Mouse (Mus musculus) CH12.LX (cell line): ENCODE measurements around the gene Nfx1. TPM values are rescaled to one million over a fixed set of nuclear protein-coding genes. Genes with fewer than 3 reads are reported as not detected.

Experiments
- DNase-seq: peaks from one replicate; pipeline ENCODE4 v3.0.0-alpha.2; 2013; ENCODE audit errors: extremely low read depth
- H3K27ac ChIP-seq: 2 replicates; pipeline ENCODE4 v1.5.1; 2012; ENCODE audit warnings: low read depth, mild to moderate bottlenecking, control low read depth, moderate library complexity; ENCODE audit not compliant: insufficient read depth
- H3K27me3 ChIP-seq: replicated peaks from 2 replicates; pipeline ENCODE3; 2012; ENCODE audit warnings: inconsistent platforms
- H3K36me3 ChIP-seq, 2 experiments: replicated peaks in 1 of 2; 2 replicates each; pipeline versions ENCODE3 to v1.6.1; 2012; ENCODE audit warnings: inconsistent platforms in 1 of 2, low read length in 1 of 2, mild to moderate bottlenecking in 1 of 2, mixed read lengths in 1 of 2, moderate library complexity in 1 of 2; ENCODE audit not compliant: control insufficient read depth in 1 of 2, insufficient read depth in 1 of 2
- H3K4me1 ChIP-seq, 2 experiments: 2 replicates each; pipeline ENCODE4 v1.6.1; 2012; ENCODE audit warnings: inconsistent platforms in 1 of 2, moderate library complexity in 1 of 2; ENCODE audit not compliant: insufficient read depth in 2 of 2, control insufficient read depth in 1 of 2
- H3K4me2 ChIP-seq: 2 replicates; pipeline ENCODE4 v1.6.1; 2012; ENCODE audit warnings: low read depth, mild to moderate bottlenecking, control low read depth; ENCODE audit not compliant: poor library complexity, insufficient read depth, severe bottlenecking
- H3K4me3 ChIP-seq, 3 experiments: fragments of 150-350 bp in 1 of 3; sonication (generic) in 1 of 3; replicated peaks in 1 of 3; 2 replicates each; pipeline versions ENCODE3 to v1.5.1; 2011 to 2012; ENCODE audit warnings: low read depth in 2 of 3, low read length in 2 of 3, mild to moderate bottlenecking in 2 of 3, moderate library complexity in 2 of 3, control low read depth in 1 of 3, improper control_type of control experiment in 1 of 3, inconsistent platforms in 1 of 3, mixed read lengths in 1 of 3; ENCODE audit not compliant: poor library complexity in 1 of 3
- H3K79me2 ChIP-seq: replicated peaks from 2 replicates; pipeline ENCODE4 v1.6.1; 2012; ENCODE audit warnings: mild to moderate bottlenecking, moderate library complexity; ENCODE audit not compliant: control insufficient read depth, poor library complexity, insufficient read depth, severe bottlenecking; ENCODE audit errors: extremely low read depth
- H3K9ac ChIP-seq: 2 replicates; pipeline ENCODE4 v1.6.1; 2012; ENCODE audit warnings: low read depth, mild to moderate bottlenecking, control low read depth, moderate library complexity; ENCODE audit not compliant: insufficient read depth
- H3K9me3 ChIP-seq: replicated peaks from 2 replicates; pipeline ENCODE3; 2012; ENCODE audit warnings: low read length, inconsistent platforms, mixed read lengths
- BHLHE40 ChIP-seq: IDR thresholded peaks from 2 replicates; pipeline ENCODE4 v1.6.1; 2011; ENCODE audit warnings: mild to moderate bottlenecking, low read depth, low read length, improper control_type of control experiment
- CHD1 ChIP-seq: IDR thresholded peaks from 2 replicates; pipeline ENCODE4 v1.6.1; 2012; ENCODE audit warnings: low read depth, low read length, improper control_type of control experiment, inconsistent platforms
- CHD2 ChIP-seq: IDR thresholded peaks from 2 replicates; pipeline ENCODE4 v1.6.1; 2011; ENCODE audit warnings: low read length, improper control_type of control experiment
- E2F4 ChIP-seq: IDR thresholded peaks from 2 replicates; pipeline ENCODE4 v1.6.1; 2011; ENCODE audit warnings: low read depth, low read length, improper control_type of control experiment; ENCODE audit not compliant: insufficient replicate concordance
- ELF1 ChIP-seq: IDR thresholded peaks from 2 replicates; pipeline ENCODE4 v1.6.1; 2014; ENCODE audit warnings: low read depth, mild to moderate bottlenecking, inconsistent platforms, low read length, improper control_type of control experiment
- EP300 ChIP-seq: IDR thresholded peaks from 2 replicates; pipeline ENCODE4 v1.6.1; 2011; ENCODE audit warnings: low read length, improper control_type of control experiment
- GABPA ChIP-seq: IDR thresholded peaks from 2 replicates; pipeline ENCODE4 v1.6.1; 2012; ENCODE audit warnings: low read depth, low read length, improper control_type of control experiment, inconsistent platforms; ENCODE audit not compliant: insufficient replicate concordance
- IRF4 ChIP-seq: IDR thresholded peaks from 2 replicates; pipeline ENCODE4 v1.6.1; 2014; ENCODE audit warnings: low read depth, mild to moderate bottlenecking, inconsistent platforms, low read length, improper control_type of control experiment
- KAT2A ChIP-seq: IDR thresholded peaks from 2 replicates; pipeline ENCODE4 v1.6.1; 2012; ENCODE audit warnings: low read length, improper control_type of control experiment, inconsistent platforms; ENCODE audit not compliant: insufficient replicate concordance
- MAFK ChIP-seq: IDR thresholded peaks from 2 replicates; pipeline ENCODE4 v1.6.1; 2011; ENCODE audit warnings: low read length, improper control_type of control experiment; ENCODE audit not compliant: insufficient replicate concordance
- MAX ChIP-seq: IDR thresholded peaks from 2 replicates; pipeline ENCODE4 v1.6.1; 2011; ENCODE audit warnings: low read length, improper control_type of control experiment
- MAZ ChIP-seq: IDR thresholded peaks from 2 replicates; pipeline ENCODE4 v1.6.1; 2012; ENCODE audit warnings: low read depth, mild to moderate bottlenecking, inconsistent platforms, low read length, improper control_type of control experiment, moderate library complexity
- MXI1 ChIP-seq: IDR thresholded peaks from 2 replicates; pipeline ENCODE4 v1.6.1; 2011; ENCODE audit warnings: mild to moderate bottlenecking, low read depth, low read length, improper control_type of control experiment
- MYC ChIP-seq: IDR thresholded peaks from 2 replicates; pipeline ENCODE4 v1.6.1; 2011; ENCODE audit warnings: low read depth, mild to moderate bottlenecking, improper control_type of control experiment, low read length
- NRF1 ChIP-seq: IDR thresholded peaks from 2 replicates; pipeline ENCODE4 v1.6.1; 2014; ENCODE audit warnings: low read depth, mild to moderate bottlenecking, inconsistent platforms, low read length, improper control_type of control experiment, moderate library complexity
- PAX5 ChIP-seq: IDR thresholded peaks from 2 replicates; pipeline ENCODE4 v1.6.1; 2012; ENCODE audit warnings: low read length, inconsistent platforms, mixed read lengths
- POLR2AphosphoS2 ChIP-seq: IDR thresholded peaks from 2 replicates; pipeline ENCODE4 v1.6.1; 2011; ENCODE audit warnings: low read depth, low read length, improper control_type of control experiment
- RCOR1 ChIP-seq: conservative IDR thresholded peaks from 2 replicates; pipeline ENCODE4 v1.6.1; 2012; ENCODE audit warnings: low read depth, mild to moderate bottlenecking, inconsistent platforms, low read length, improper control_type of control experiment
- SIN3A ChIP-seq: IDR thresholded peaks from 2 replicates; pipeline ENCODE4 v1.6.1; 2012; ENCODE audit warnings: low read length, improper control_type of control experiment, inconsistent platforms
- TBP ChIP-seq: conservative IDR thresholded peaks from 2 replicates; pipeline ENCODE4 v1.6.1; 2011; ENCODE audit warnings: low read depth, low read length, improper control_type of control experiment
- UBTF ChIP-seq: IDR thresholded peaks from 2 replicates; pipeline ENCODE4 v1.6.1; 2012; ENCODE audit warnings: low read depth, mild to moderate bottlenecking, inconsistent platforms, low read length, improper control_type of control experiment, moderate library complexity
- USF2 ChIP-seq: conservative IDR thresholded peaks from 2 replicates; pipeline ENCODE4 v1.6.1; 2011; ENCODE audit warnings: low read depth, low read length, improper control_type of control experiment
- ZMIZ1 ChIP-seq: IDR thresholded peaks from 2 replicates; pipeline ENCODE4 v1.6.1; 2012; ENCODE audit warnings: low read depth, mild to moderate bottlenecking, inconsistent platforms, low read length, improper control_type of control experiment
- ZNF384 ChIP-seq: IDR thresholded peaks from 2 replicates; pipeline ENCODE4 v1.6.1; 2012; ENCODE audit warnings: low read depth, low read length, improper control_type of control experiment, inconsistent platforms
- dilution Hi-C: fragments of 300-500 bp; cut with MboI; formaldehyde crosslinking; loops from 2 replicates; pipeline ENCODE4 v1.14.3; 2020; ENCODE audit warnings: low sequenced_read_pairs; ENCODE audit not compliant: extremely low pct_unique_long_range_greater_than_20kb, extremely low pct_ligation_motif_present
- in situ Hi-C: fragments of 300-500 bp; cut with MboI; formaldehyde crosslinking; loops from 3 replicates; pipeline ENCODE4 v1.14.3; 2019; ENCODE audit warnings: low sequenced_read_pairs, low pct_ligation_motif_present, low pct_unique_long_range_greater_than_20kb, mixed read lengths
- polyA plus RNA-seq: library from polyadenylated mRNA; unstranded; fragments of >175 nt; gene quantifications from 2 replicates; pipeline ENCODE4 v1.2.1, GENCODE M21; 2012; ENCODE audit warnings: low read depth; ENCODE audit not compliant: insufficient read length
- total RNA-seq, 2 experiments: library from RNA; depleted of rRNA; stranded (reverse); fragments of 300-350 nt in 1 of 2; fragments of >200 nt in 1 of 2; gene quantifications; 2 replicates each; pipeline ENCODE4 v1.2.3; 2012 to 2014

Nfx1 gene
- total and polyA plus RNA-seq, 3 experiments: 55.5 to 89.8 (median 70.5) TPM

GRCm38 (mm10) chr4:40925568-40925967 is 45.1 kb upstream of the Nfx1 start:
- TF ChIP-seq E2F4 (no peak), ZMIZ1 (no peak), KAT2A (no peak), MAZ (no peak), NRF1 (no peak), PAX5 (no peak), CHD2 (no peak), MYC (no peak), MXI1 (no peak), SIN3A (no peak), TBP (no peak), POLR2AphosphoS2 (no peak), IRF4 (no peak), USF2 (no peak), ZNF384 (no peak), MAX (no peak), GABPA (no peak), UBTF (no peak), BHLHE40 (no peak)
- no peak for DNase-seq
- no peaks in the 10 kb centered on the region for H3K27me3 ChIP-seq
- peaks cover 0 to 2% of the 10 kb centered on the region in 2 experiments for H3K36me3 ChIP-seq
- H3K79me2 ChIP-seq: no peaks in the 10 kb centered on the region
- dilution Hi-C loops: no loop called here
- peaks cover 0 to 6% of the 10 kb centered on the region in 2 experiments; a peak in 2 of 4 replicates for H3K4me1 ChIP-seq
- H3K9me3 ChIP-seq: no peaks in the 10 kb centered on the region
- no peak overlapping the region for H3K9ac ChIP-seq
- H3K4me3 ChIP-seq: no peak overlapping the region
- no peak overlapping the region for H3K27ac ChIP-seq
- in situ Hi-C loops: no loop called here
- H3K4me2 ChIP-seq: no peak overlapping the region

GRCm38 (mm10) chr4:40929046-40929445 is 41.7 kb upstream of the Nfx1 start:
- H3K27me3 ChIP-seq: no peaks in the 10 kb centered on the region
- dilution Hi-C loops: no loop called here
- TF ChIP-seq SIN3A (no peak), EP300 (no peak), POLR2AphosphoS2 (no peak), CHD1 (no peak), MAFK (no peak), RCOR1 (no peak), ELF1 (no peak), ZMIZ1 (no peak), TBP (no peak), USF2 (no peak)
- in situ Hi-C loops: no loop called here
- H3K36me3 ChIP-seq: peaks cover 9 to 30% of the 10 kb centered on the region in 2 experiments
- H3K4me3 ChIP-seq: no peak overlapping the region
- H3K79me2 ChIP-seq: no peaks in the 10 kb centered on the region
- H3K9ac ChIP-seq: no peak overlapping the region
- H3K27ac ChIP-seq: no peak overlapping the region
- no peak overlapping the region for H3K4me2 ChIP-seq
- H3K4me1 ChIP-seq: peaks cover 0 to 6% of the 10 kb centered on the region in 2 experiments; a peak in 2 of 4 replicates
- DNase-seq: peak; percentile 34
- H3K9me3 ChIP-seq: no peaks in the 10 kb centered on the region
